Mouse (Mus musculus) gastrocnemius, adult 2 months (tissue): ENCODE data around the gene AB124611. TPM values are rescaled to one million over a fixed set of nuclear protein-coding genes. Genes with fewer than 3 reads are reported as not detected.
"Not testable (repeated sequence)": the region's sequence is repeated elsewhere in the genome, so short reads cannot be mapped to it uniquely, and the experiment has no call there.

Source experiments
- DNase-seq: peaks from one replicate; pipeline ENCODE4 v3.0.0; 2022
- H3K27ac ChIP-seq: fragments of 200-600 bp; 2 replicates; pipeline ENCODE4 v1.8.1; 2022; ENCODE audit warnings: mild to moderate bottlenecking
- H3K4me3 ChIP-seq: fragments of 200-600 bp; 2 replicates; pipeline ENCODE4 v1.8.1; 2022; ENCODE audit warnings: mild to moderate bottlenecking, moderate library complexity
- CTCF ChIP-seq: fragments of 200-600 bp; IDR thresholded peaks from 2 replicates; pipeline ENCODE4 v1.8.1; 2022; ENCODE audit warnings: antibody characterized with exemption, mild to moderate bottlenecking, moderate library complexity
- intact Hi-C: fragments of 180-260 bp; cut with DNase I; formaldehyde crosslinking; loops from one replicate; pipeline ENCODE4 v1.15.1; 2025
- total RNA-seq, 2 experiments: library from RNA; stranded (reverse); gene quantifications; 2 replicates each; pipeline ENCODE4 v1.2.3; 2021

The AB124611 gene
- total RNA-seq, 2 experiments from 2014 or later: 0.74 to 1.3 TPM

- Histone ChIP-seq H3K4me3 (no peak overlapping the region), H3K27ac (no peak overlapping the region)
- TF ChIP-seq CTCF: no peak
- intact Hi-C loops: no loop called here
- no peak for DNase-seq
Measured at GRCm38 (mm10) chr9:21507753-21508430, 18.1 kb upstream of the AB124611 start.

DNA sequence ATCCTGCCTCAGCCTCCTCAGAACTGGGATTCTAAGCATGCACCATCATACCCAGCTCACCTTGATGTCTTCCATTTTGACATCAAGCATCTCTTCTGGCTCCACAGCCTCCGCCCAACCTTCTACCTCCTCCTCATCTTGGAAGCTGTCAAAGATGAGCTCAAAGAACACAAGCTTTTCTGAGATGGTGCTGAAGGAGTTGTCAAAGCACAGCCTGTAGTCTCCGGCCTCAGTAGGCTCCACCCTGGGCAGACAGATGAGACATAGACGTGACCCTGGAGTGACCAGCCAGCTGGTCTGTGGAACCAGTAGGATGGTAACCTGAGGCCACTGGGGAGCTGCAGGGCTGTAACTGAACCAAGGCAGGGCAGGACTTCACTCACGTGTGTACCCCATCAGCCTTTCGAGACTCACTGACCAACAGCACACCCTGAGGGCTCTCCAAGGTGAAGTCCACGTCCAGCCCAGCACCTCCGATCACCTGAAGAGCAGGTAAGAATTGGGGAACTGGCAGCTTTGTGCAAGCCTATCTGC, 17.0 kb upstream of the AB124611 start:
- peak overlapping the region; percentile 81 for H3K4me3 ChIP-seq
- intact Hi-C loops: no loop called here
- DNase-seq: peak; percentile 52
- TF ChIP-seq CTCF: no peak
- H3K27ac ChIP-seq: peak overlapping the region; percentile 99

GRCm38 (mm10) chr9:21509772-21510688, 15.9 kb upstream of the AB124611 start, which contains the start of gene Tmed1:
Gene Tmed1 (minus strand): TSS chr9:21510252.
- Histone ChIP-seq H3K4me3 (peak within 1 kb of the TSS; percentile 81), H3K27ac (peak within 1 kb of the TSS; percentile 99)
- intact Hi-C loops: loop anchor here (2.0 kb wide), 1 partner anchor 37 kb away; the partner anchor contains the start of gene Carm1
- TF ChIP-seq CTCF: no peak
- peak; percentile 95 for DNase-seq

DNA sequence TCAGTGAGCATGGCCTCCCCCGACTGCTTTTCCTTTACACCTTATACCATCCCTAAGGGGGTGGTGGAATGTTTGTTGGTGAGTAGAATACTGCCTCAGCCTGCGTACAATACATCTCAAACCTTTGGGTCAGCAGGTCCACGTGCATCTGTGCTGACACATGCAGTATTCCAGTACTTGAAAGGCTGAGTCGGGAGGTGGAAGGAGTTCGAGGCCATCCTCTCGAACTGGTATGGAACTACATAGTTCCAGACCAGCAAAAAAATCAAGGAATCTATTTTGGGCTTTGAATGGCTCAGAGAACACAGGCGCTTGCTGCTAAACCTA, 15.3 kb upstream of the AB124611 start:
- DNase-seq: no peak
- TF ChIP-seq CTCF: no peak
- Histone ChIP-seq H3K4me3 (peak overlapping the region; percentile 81), H3K27ac (peak overlapping the region; percentile 99)
- intact Hi-C loops: loop anchor here (2.0 kb wide), 1 partner anchor 36 kb away; the partner anchor contains the start of gene Carm1

DNA sequence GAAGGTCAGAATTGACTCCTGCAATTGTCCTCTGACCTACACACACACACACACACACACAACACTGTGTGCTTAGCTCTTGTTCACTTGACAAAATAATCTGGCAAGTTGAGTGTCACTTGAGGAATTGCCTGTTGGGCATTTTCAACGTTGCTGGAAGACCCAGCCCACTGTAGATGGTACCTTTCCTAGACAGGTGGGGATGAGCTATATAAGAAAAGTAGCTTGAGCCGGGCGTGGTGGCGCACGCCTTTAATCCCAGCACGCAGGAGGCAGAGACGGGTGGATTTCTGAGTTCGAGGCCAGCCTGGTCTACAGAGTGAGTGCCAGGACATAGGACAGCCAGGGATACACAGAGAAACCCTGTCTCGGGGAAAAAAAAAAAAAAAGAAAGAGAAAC, 14.9 kb upstream of the AB124611 start:
- intact Hi-C loops: loop anchor here (2.0 kb wide), 1 partner anchor 36 kb away; the partner anchor contains the start of gene Carm1
- H3K27ac ChIP-seq: peak overlapping the region; percentile 99
- no peak for TF ChIP-seq CTCF
- H3K4me3 ChIP-seq: peak overlapping the region; percentile 81
- DNase-seq: no peak

DNA sequence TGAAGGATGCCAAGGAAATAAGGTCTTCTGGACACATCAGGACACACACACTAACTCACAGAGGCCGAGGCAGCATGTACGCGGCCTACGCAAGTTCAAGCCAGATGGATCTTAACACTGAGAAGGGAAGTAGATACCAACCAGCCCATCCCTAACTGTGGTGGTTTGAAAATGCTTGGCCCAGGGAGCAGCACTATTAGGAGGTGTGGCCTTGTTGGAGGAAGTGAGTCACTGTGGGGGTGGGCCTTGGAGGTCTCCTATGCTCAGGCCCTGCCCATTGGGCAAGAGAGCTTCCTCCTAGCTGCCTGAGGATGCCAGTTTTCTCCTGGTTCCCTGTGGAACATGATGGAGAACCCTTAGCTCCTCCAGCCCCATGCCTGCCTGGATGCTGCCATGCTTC, 12.5 kb upstream of the AB124611 start:
- Histone ChIP-seq H3K27ac (no peak overlapping the region), H3K4me3 (no peak overlapping the region)
- no peak for TF ChIP-seq CTCF
- DNase-seq: no peak
- intact Hi-C loops: no loop called here

- DNase-seq: no peak
- TF ChIP-seq CTCF: no peak
- Histone ChIP-seq H3K27ac (no peak overlapping the region), H3K4me3 (no peak overlapping the region)
- intact Hi-C loops: no loop called here
Measured at GRCm38 (mm10) chr9:21517947-21518495, 8.0 kb upstream of the AB124611 start.

DNA sequence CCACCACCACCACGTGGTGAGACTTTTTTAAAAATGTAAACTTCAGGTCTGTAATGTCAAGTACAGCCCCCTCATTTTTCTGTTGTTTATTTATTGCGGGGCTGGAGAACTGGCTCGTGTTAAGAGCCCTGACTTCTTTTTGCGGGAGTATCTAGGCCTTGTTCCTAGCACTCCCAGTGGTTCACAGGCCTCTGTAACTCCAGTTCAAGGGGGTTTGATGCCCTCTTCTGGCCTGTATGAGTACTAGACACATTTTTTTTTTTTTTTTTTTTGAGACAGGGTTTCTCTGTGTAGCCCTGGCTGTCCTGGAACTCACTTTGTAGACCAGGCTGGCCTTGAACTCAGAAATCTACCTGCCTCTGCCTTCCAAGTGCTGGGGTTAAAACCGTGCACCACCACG, 7.3 kb upstream of the AB124611 start:
- H3K4me3 ChIP-seq, intact Hi-C loops, H3K27ac ChIP-seq, DNase-seq: not testable (repeated sequence)

DNA sequence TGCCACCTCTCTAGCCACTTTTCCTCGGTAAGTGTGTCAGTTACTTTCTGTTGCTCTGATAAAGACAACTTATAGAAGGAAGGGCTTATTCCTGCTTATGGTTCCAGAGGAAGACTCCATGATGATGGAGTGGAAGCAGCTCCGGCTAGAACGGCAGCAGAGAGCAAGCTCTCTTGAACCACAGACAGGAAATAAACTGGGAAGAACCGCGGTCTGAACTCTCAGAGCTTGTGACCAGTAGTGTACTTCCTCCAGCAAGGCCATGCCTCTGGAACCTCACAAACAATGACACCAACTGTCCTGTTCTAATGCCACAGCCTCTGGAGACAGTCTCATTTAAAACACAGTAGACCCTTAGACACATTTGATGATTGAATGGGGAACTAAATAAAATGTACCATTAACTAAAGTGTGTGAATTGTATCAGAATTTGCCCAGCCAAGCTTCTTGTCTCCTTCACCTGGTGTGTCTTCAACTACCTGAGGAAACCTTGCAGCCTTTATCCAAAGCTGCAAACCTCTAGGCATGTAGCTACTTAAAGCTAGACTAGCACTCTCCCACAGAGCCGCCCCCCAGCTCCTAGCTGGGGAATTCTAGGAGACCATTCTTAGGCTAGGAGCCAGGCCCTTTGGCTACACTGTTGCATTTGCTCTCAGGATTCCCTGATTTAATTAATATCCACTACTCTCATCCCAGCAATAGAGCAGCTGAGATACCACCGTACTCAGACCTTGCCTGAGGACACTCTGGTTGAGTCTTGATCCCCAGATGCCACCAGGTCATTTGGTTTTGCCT, 637 bp upstream of the AB124611 start:
- no peak for DNase-seq
- Histone ChIP-seq H3K4me3 (no peak overlapping the region), H3K27ac (peak overlapping the region; percentile 40; the same call in 1 of the 2 replicates)
- no peak for TF ChIP-seq CTCF
- intact Hi-C loops: no loop called here

GRCm38 (mm10) chr9:21526634-21526944, 613 bp downstream of the AB124611 start:
- no peak for TF ChIP-seq CTCF
- no peak for DNase-seq
- intact Hi-C loops: no loop called here
- Histone ChIP-seq H3K4me3 (no peak overlapping the region), H3K27ac (0 out of 2 replicates have a peak overlapping the region, but pooled peaks have one; percentile 24)

DNA sequence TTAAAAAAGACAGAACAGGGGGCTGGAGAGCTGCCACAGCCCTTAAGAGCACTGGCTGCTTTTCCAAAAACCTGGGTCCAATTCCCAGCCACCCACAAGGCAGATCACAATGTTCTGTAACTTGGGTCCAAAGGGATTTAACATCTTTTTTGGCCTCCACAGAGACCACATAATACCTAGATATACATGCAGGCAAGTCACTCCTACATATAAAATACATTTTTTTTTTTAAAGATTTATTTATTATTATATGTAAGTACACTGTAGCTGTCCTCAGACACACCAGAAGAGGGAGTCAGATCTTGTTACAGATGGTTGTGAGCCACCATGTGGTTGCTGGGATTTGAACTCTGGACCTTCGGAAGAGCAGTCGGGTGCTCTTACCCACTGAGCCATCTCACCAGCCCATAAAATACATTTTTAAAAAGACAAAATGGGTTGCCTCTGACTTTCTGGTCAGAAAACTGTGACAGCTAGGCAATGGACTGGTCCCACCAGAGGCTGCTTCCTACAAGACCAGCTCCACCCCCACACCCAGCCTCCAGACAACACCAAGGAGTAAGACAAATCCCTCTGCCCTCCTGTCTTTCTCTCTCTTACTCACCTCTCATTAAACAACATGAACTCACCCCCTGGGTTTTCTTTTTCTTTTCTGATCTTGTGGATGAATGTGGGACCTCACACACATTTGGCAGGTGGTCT, 1.3 kb downstream of the AB124611 start:
- intact Hi-C loops: no loop called here

More for the DNA sequence above, 1.3 kb downstream of the AB124611 start:
- Histone ChIP-seq H3K27ac (no peak overlapping the region), H3K4me3 (no peak overlapping the region)
- no peak for DNase-seq
- no peak for TF ChIP-seq CTCF
